Mouse (Mus musculus) limb, embryonic 10.5 days (tissue): Measurements from ENCODE around the gene Tns3. TPM values are rescaled to one million over a fixed set of nuclear protein-coding genes. Genes with fewer than 3 reads are reported as not detected.
A peak's percentile ranks its signal among the peaks of the same experiment; 100 is the strongest.

Experiments
- DNase-seq: peaks from one replicate; pipeline ENCODE4 v3.0.0-alpha.2; 2017; ENCODE audit warnings: low spot score
- H3K27ac ChIP-seq: fragments of 300-500 bp; sonication (generic); 2 replicates; pipeline ENCODE4 v1.5.1; 2016; ENCODE audit warnings: mild to moderate bottlenecking
- H3K27me3 ChIP-seq: fragments of 300-500 bp; sonication (generic); 2 replicates; pipeline ENCODE4 v1.6.1; 2016; ENCODE audit warnings: low read depth, mild to moderate bottlenecking; ENCODE audit not compliant: poor library complexity, severe bottlenecking
- H3K36me3 ChIP-seq: fragments of 300-500 bp; sonication (generic); 2 replicates; pipeline ENCODE4 v1.6.1; 2016; ENCODE audit warnings: mild to moderate bottlenecking, moderate library complexity
- H3K4me1 ChIP-seq: fragments of 300-500 bp; sonication (generic); 2 replicates; pipeline ENCODE4 v1.6.1; 2016
- H3K4me3 ChIP-seq: fragments of 300-500 bp; sonication (generic); 2 replicates; pipeline ENCODE4 v1.5.1; 2016; ENCODE audit warnings: mild to moderate bottlenecking, moderate library complexity
- H3K9me3 ChIP-seq: fragments of 300-500 bp; sonication (generic); replicated peaks from 2 replicates; pipeline ENCODE4 v1.6.1; 2016; ENCODE audit warnings: mild to moderate bottlenecking
- WGBS: fragments of 180-500 bp; shearing (Covaris S2); methylation state at CpG from one replicate; pipeline ENCODE4 v1.1.7; 2016; 5-methylcytosine and 5-hydroxymethylcytosine counted together
- polyA plus RNA-seq: library from polyadenylated mRNA; unstranded; fragments of >200 nt; fragmentation: Nextera tagmentation; extraction: Ambion mirVana; gene quantifications from 2 replicates; pipeline ENCODE4 v1.2.1, GENCODE M21; 2016

Gene Tns3
- polyA plus RNA-seq, 1 experiment from 2014 or later = 35.6 TPM

- WGBS = 97% methylated on average over 5 of the region's 5 CpGs
- DNase-seq = peak; percentile 16
- H3K9me3 ChIP-seq = no peaks in the 10 kb centered on the region
- H3K36me3 ChIP-seq = peaks cover 98% of the 10 kb centered on the region
- H3K4me1 ChIP-seq = no peaks in the 10 kb centered on the region
- H3K27ac ChIP-seq = no peak overlapping the region
- H3K27me3 ChIP-seq = no peaks in the 10 kb centered on the region
- H3K4me3 ChIP-seq = no peak overlapping the region
Observed at GRCm38 (mm10) chr11:8440221-8440620, 224.1 kb downstream of the Tns3 start.

GRCm38 (mm10) chr11:8439035-8439434 lies 225.3 kb downstream of the Tns3 start:
- H3K4me1 ChIP-seq = no peaks in the 10 kb centered on the region
- DNase-seq = peak; percentile 23
- 95% methylated on average over 9 of the region's 9 CpGs for WGBS
- no peak overlapping the region for H3K4me3 ChIP-seq
- H3K27ac ChIP-seq = no peak overlapping the region
- H3K9me3 ChIP-seq = no peaks in the 10 kb centered on the region
- H3K27me3 ChIP-seq = no peaks in the 10 kb centered on the region
- peaks cover 98% of the 10 kb centered on the region for H3K36me3 ChIP-seq

GRCm38 (mm10) chr11:8438269-8438668 lies 226.1 kb downstream of the Tns3 start:
- DNase-seq = no peak

GRCm38 (mm10) chr11:8435101-8435500 lies 229.2 kb downstream of the Tns3 start:
- Histone ChIP-seq H3K4me1 (no peaks in the 10 kb centered on the region), H3K4me3 (no peak overlapping the region), H3K27me3 (no peaks in the 10 kb centered on the region), H3K27ac (no peak overlapping the region), H3K36me3 (peaks cover 100% of the 10 kb centered on the region), H3K9me3 (no peaks in the 10 kb centered on the region)
- WGBS = 93% methylated on average over 6 of the region's 6 CpGs
- DNase-seq = no peak

More at GRCm38 (mm10) chr11:8438269-8438668, 226.1 kb downstream of the Tns3 start:
- H3K9me3 ChIP-seq = no peaks in the 10 kb centered on the region
- WGBS = 95% methylated on average over 4 of the region's 4 CpGs
- H3K36me3 ChIP-seq = peaks cover 98% of the 10 kb centered on the region
- no peaks in the 10 kb centered on the region for H3K27me3 ChIP-seq
- H3K27ac ChIP-seq = no peak overlapping the region
- H3K4me3 ChIP-seq = no peak overlapping the region
- no peaks in the 10 kb centered on the region for H3K4me1 ChIP-seq

- Histone ChIP-seq H3K4me3 (no peak overlapping the region), H3K36me3 (peaks cover 100% of the 10 kb centered on the region), H3K27ac (no peak overlapping the region), H3K27me3 (no peaks in the 10 kb centered on the region), H3K9me3 (no peaks in the 10 kb centered on the region), H3K4me1 (no peaks in the 10 kb centered on the region)
- whole genome bisulfite sequencing = 94% methylated on average over 6 of the region's 6 CpGs
- no peak for DNase-seq
Observed at GRCm38 (mm10) chr11:8434366-8434765, 230.0 kb downstream of the Tns3 start.

GRCm38 (mm10) chr11:8433443-8433842 lies 230.9 kb downstream of the Tns3 start:
- peaks cover 95% of the 10 kb centered on the region for H3K36me3 ChIP-seq
- no peaks in the 10 kb centered on the region for H3K27me3 ChIP-seq
- DNase-seq = no peak
- 93% methylated on average over 9 of the region's 9 CpGs for WGBS
- no peak overlapping the region for H3K4me3 ChIP-seq
- H3K27ac ChIP-seq = no peak overlapping the region
- no peaks in the 10 kb centered on the region for H3K4me1 ChIP-seq
- H3K9me3 ChIP-seq = no peaks in the 10 kb centered on the region

- Histone ChIP-seq H3K9me3 (no peaks in the 10 kb centered on the region), H3K27me3 (no peaks in the 10 kb centered on the region), H3K27ac (no peak overlapping the region), H3K4me1 (no peaks in the 10 kb centered on the region), H3K4me3 (no peak overlapping the region), H3K36me3 (peaks cover 90% of the 10 kb centered on the region)
- no peak for DNase-seq
- 96% methylated on average over 8 of the region's 8 CpGs for WGBS
Observed at GRCm38 (mm10) chr11:8432941-8433340, 231.4 kb downstream of the Tns3 start.

- Histone ChIP-seq H3K9me3 (no peaks in the 10 kb centered on the region), H3K36me3 (peaks cover 37% of the 10 kb centered on the region), H3K27ac (no peak overlapping the region), H3K4me3 (no peak overlapping the region), H3K27me3 (no peaks in the 10 kb centered on the region), H3K4me1 (peaks cover 10% of the 10 kb centered on the region)
- 92% methylated on average over 11 of the region's 11 CpGs for WGBS
- no peak for DNase-seq
Observed at GRCm38 (mm10) chr11:8427660-8428059, 236.7 kb downstream of the Tns3 start.

GRCm38 (mm10) chr11:8425226-8425570 lies 239.1 kb downstream of the Tns3 start:
- H3K9me3 ChIP-seq = no peaks in the 10 kb centered on the region
- H3K27ac ChIP-seq = 0 out of 2 replicates have a peak overlapping the region, but pooled peaks have one; percentile 25
- no peak for DNase-seq
- WGBS = 89% methylated on average over 5 of the region's 5 CpGs
- H3K36me3 ChIP-seq = peaks cover 12% of the 10 kb centered on the region
- no peaks in the 10 kb centered on the region for H3K27me3 ChIP-seq
- H3K4me1 ChIP-seq = peaks cover 10% of the 10 kb centered on the region
- no peak overlapping the region for H3K4me3 ChIP-seq

GRCm38 (mm10) chr11:8424342-8425225 lies 239.8 kb downstream of the Tns3 start:
- peak; percentile 79 for DNase-seq
- H3K4me3 ChIP-seq = no peak overlapping the region
- H3K9me3 ChIP-seq = no peaks in the 10 kb centered on the region
- peaks cover 10% of the 10 kb centered on the region for H3K4me1 ChIP-seq
- H3K27me3 ChIP-seq = no peaks in the 10 kb centered on the region
- peaks cover 6% of the 10 kb centered on the region for H3K36me3 ChIP-seq
- 55% methylated on average over 13 of the region's 13 CpGs for WGBS
- H3K27ac ChIP-seq = peak overlapping the region; percentile 77

- DNase-seq = peak; percentile 90
- 31% methylated on average over 18 of the region's 18 CpGs for WGBS
- no peaks in the 10 kb centered on the region for H3K4me1 ChIP-seq
Observed at GRCm38 (mm10) chr11:8405225-8405899, 259.0 kb downstream of the Tns3 start.

GRCm38 (mm10) chr11:8401328-8401727 lies 263.0 kb downstream of the Tns3 start:
- no peaks in the 10 kb centered on the region for H3K4me1 ChIP-seq
- no peak overlapping the region for H3K27ac ChIP-seq
- 95% methylated on average over 7 of the region's 7 CpGs for WGBS
- no peaks in the 10 kb centered on the region; the same call in 1 of the 2 replicates for H3K9me3 ChIP-seq
- no peak overlapping the region for H3K4me3 ChIP-seq
- no peaks in the 10 kb centered on the region for H3K36me3 ChIP-seq
- no peaks in the 10 kb centered on the region for H3K27me3 ChIP-seq
- DNase-seq = no peak

More at GRCm38 (mm10) chr11:8405225-8405899, 259.0 kb downstream of the Tns3 start:
- Histone ChIP-seq H3K36me3 (no peaks in the 10 kb centered on the region), H3K9me3 (no peaks in the 10 kb centered on the region), H3K27ac (no peak overlapping the region), H3K27me3 (no peaks in the 10 kb centered on the region), H3K4me3 (no peak overlapping the region)

- Histone ChIP-seq H3K9me3 (no peaks in the 10 kb centered on the region; the same call in 1 of the 2 replicates), H3K4me1 (no peaks in the 10 kb centered on the region), H3K27me3 (no peaks in the 10 kb centered on the region), H3K36me3 (no peaks in the 10 kb centered on the region), H3K27ac (no peak overlapping the region), H3K4me3 (no peak overlapping the region)
- no peak for DNase-seq
- 85% methylated on average over 7 of the region's 7 CpGs for WGBS
Observed at GRCm38 (mm10) chr11:8396329-8396728, 268.0 kb downstream of the Tns3 start.
